Mouse (Mus musculus) MEL (cell line): ENCODE data around the gene Arl15. TPM values are rescaled to one million over a fixed set of nuclear protein-coding genes. Genes with fewer than 3 reads are reported as not detected.

Experiments
- DNase-seq: peaks from one replicate; pipeline ENCODE4 v3.0.0; 2011; ENCODE audit warnings: low read depth, low spot score
- H3K27ac ChIP-seq: 2 replicates; pipeline ENCODE4 v1.5.1; 2012; ENCODE audit warnings: low read depth, mild to moderate bottlenecking, control low read depth, low read length, moderate library complexity; ENCODE audit not compliant: control insufficient read depth
- H3K27me3 ChIP-seq, 2 experiments: fragments of 150-350 bp in 1 of 2; sonication (generic) in 1 of 2; 2 replicates each; pipeline ENCODE4 v1.6.1; 2012; ENCODE audit warnings: low read length in 2 of 2, mild to moderate bottlenecking in 2 of 2, improper control_type of control experiment in 1 of 2, moderate library complexity in 1 of 2; ENCODE audit not compliant: insufficient read depth in 2 of 2, control insufficient read depth in 1 of 2
- H3K36me3 ChIP-seq, 2 experiments: 2 replicates each; pipeline ENCODE4 v1.6.1; 2012 to 2014; ENCODE audit warnings: low read length in 2 of 2, improper control_type of control experiment in 1 of 2, inconsistent platforms in 1 of 2, mild to moderate bottlenecking in 1 of 2; ENCODE audit not compliant: insufficient read depth in 2 of 2, control insufficient read depth in 1 of 2
- H3K4me1 ChIP-seq, 2 experiments: fragments of 150-350 bp in 1 of 2; sonication (generic) in 1 of 2; 2 replicates each; pipeline ENCODE4 v1.6.1; 2012; ENCODE audit warnings: low read length in 2 of 2, improper control_type of control experiment in 1 of 2, mild to moderate bottlenecking in 1 of 2; ENCODE audit not compliant: insufficient read depth in 2 of 2, control insufficient read depth in 1 of 2
- H3K4me3 ChIP-seq, 2 experiments: fragments of 150-350 bp in 1 of 2; sonication (generic) in 1 of 2; 2 replicates each; pipeline ENCODE4 v1.5.1; 2012; ENCODE audit warnings: low read depth in 2 of 2, low read length in 2 of 2, mild to moderate bottlenecking in 2 of 2, moderate library complexity in 2 of 2, control low read depth in 1 of 2, improper control_type of control experiment in 1 of 2; ENCODE audit not compliant: control insufficient read depth in 1 of 2, insufficient read depth in 1 of 2
- H3K79me2 ChIP-seq: 2 replicates; pipeline ENCODE4 v1.6.1; 2012; ENCODE audit warnings: mild to moderate bottlenecking, low read length, moderate library complexity; ENCODE audit not compliant: control insufficient read depth, poor library complexity, insufficient read depth
- H3K9ac ChIP-seq: 2 replicates; pipeline ENCODE4 v1.6.1; 2012; ENCODE audit warnings: low read depth, mild to moderate bottlenecking, control low read depth, low read length, moderate library complexity; ENCODE audit not compliant: control insufficient read depth, poor library complexity, severe bottlenecking
- H3K9me3 ChIP-seq: fragments of 150-350 bp; sonication (generic); replicated peaks from 2 replicates; pipeline ENCODE4 v1.6.1; 2012; ENCODE audit warnings: mild to moderate bottlenecking, low read length, improper control_type of control experiment, moderate library complexity; ENCODE audit not compliant: insufficient read depth
- CHD2 ChIP-seq: IDR thresholded peaks from 2 replicates; pipeline ENCODE4 v1.6.1; 2011; ENCODE audit warnings: low read length, improper control_type of control experiment
- CTCF ChIP-seq, 3 experiments: IDR thresholded peaks in 2 of 3; conservative IDR thresholded peaks in 1 of 3; 2 replicates each; pipeline ENCODE4 v1.5.1; 2011 to 2012; ENCODE audit warnings: low read length in 3 of 3, low read depth in 2 of 3, mild to moderate bottlenecking in 2 of 3, improper control_type of control experiment in 1 of 3, inconsistent platforms in 1 of 3, mixed read lengths in 1 of 3, moderate library complexity in 1 of 3; ENCODE audit not compliant: control insufficient read depth in 1 of 3, insufficient read depth in 1 of 3, poor library complexity in 1 of 3, severe bottlenecking in 1 of 3
- E2F4 ChIP-seq: IDR thresholded peaks from 2 replicates; pipeline ENCODE4 v1.6.1; 2011; ENCODE audit warnings: low read depth, low read length, improper control_type of control experiment, borderline replicate concordance
- ELF1 ChIP-seq: IDR thresholded peaks from 2 replicates; pipeline ENCODE4 v1.6.1; 2014; ENCODE audit warnings: low read depth, mild to moderate bottlenecking, inconsistent platforms, low read length, improper control_type of control experiment, moderate library complexity
- ETS1 ChIP-seq: IDR thresholded peaks from 2 replicates; pipeline ENCODE4 v1.6.1; 2012; ENCODE audit warnings: low read depth, mild to moderate bottlenecking, inconsistent platforms, low read length, improper control_type of control experiment, moderate library complexity
- HCFC1 ChIP-seq: IDR thresholded peaks from 2 replicates; pipeline ENCODE4 v1.6.1; 2012; ENCODE audit warnings: low read depth, mild to moderate bottlenecking, inconsistent platforms, low read length, improper control_type of control experiment, moderate library complexity
- JUND ChIP-seq: IDR thresholded peaks from 2 replicates; pipeline ENCODE4 v1.6.1; 2011; ENCODE audit warnings: low read depth, mild to moderate bottlenecking, improper control_type of control experiment, low read length
- MAX ChIP-seq: IDR thresholded peaks from 2 replicates; pipeline ENCODE4 v1.6.1; 2011; ENCODE audit warnings: low read length, improper control_type of control experiment
- MAZ ChIP-seq: IDR thresholded peaks from 2 replicates; pipeline ENCODE4 v1.6.1; 2012; ENCODE audit warnings: low read depth, mild to moderate bottlenecking, inconsistent platforms, low read length, improper control_type of control experiment
- MEF2A ChIP-seq: IDR thresholded peaks from 2 replicates; pipeline ENCODE4 v1.6.1; 2014; ENCODE audit warnings: low read depth, mild to moderate bottlenecking, inconsistent platforms, low read length, improper control_type of control experiment; ENCODE audit not compliant: poor library complexity, insufficient replicate concordance, severe bottlenecking; ENCODE audit errors: extremely low read depth
- MXI1 ChIP-seq: IDR thresholded peaks from 2 replicates; pipeline ENCODE4 v1.6.1; 2011; ENCODE audit warnings: mild to moderate bottlenecking, low read depth, low read length, improper control_type of control experiment
- MYC ChIP-seq: IDR thresholded peaks from 2 replicates; pipeline ENCODE4 v1.6.1; 2011; ENCODE audit warnings: low read depth, mild to moderate bottlenecking, low read length, improper control_type of control experiment, moderate library complexity
- NRF1 ChIP-seq: IDR thresholded peaks from 2 replicates; pipeline ENCODE4 v1.6.1; 2014; ENCODE audit warnings: low read depth, mild to moderate bottlenecking, inconsistent platforms, low read length, improper control_type of control experiment, moderate library complexity; ENCODE audit not compliant: poor library complexity, insufficient read depth, severe bottlenecking
- POLR2A ChIP-seq, 2 experiments: IDR thresholded peaks; 2 replicates each; pipeline ENCODE4 v1.6.1; 2011 to 2012; ENCODE audit warnings: low read length in 2 of 2, mild to moderate bottlenecking in 2 of 2, control low read depth in 1 of 2, improper control_type of control experiment in 1 of 2, low read depth in 1 of 2, moderate library complexity in 1 of 2; ENCODE audit not compliant: control insufficient read depth in 1 of 2, insufficient read depth in 1 of 2, poor library complexity in 1 of 2
- POLR2AphosphoS5 ChIP-seq: IDR thresholded peaks from 2 replicates; pipeline ENCODE4 v1.6.1; 2012; ENCODE audit warnings: low read depth, borderline replicate concordance, mild to moderate bottlenecking, inconsistent platforms, low read length, moderate library complexity, mixed read lengths
- RAD21 ChIP-seq: IDR thresholded peaks from 2 replicates; pipeline ENCODE4 v1.6.1; 2011; ENCODE audit warnings: mild to moderate bottlenecking, low read depth, low read length, improper control_type of control experiment
- SIN3A ChIP-seq: IDR thresholded peaks from 2 replicates; pipeline ENCODE4 v1.6.1; 2012; ENCODE audit warnings: low read length, improper control_type of control experiment, inconsistent platforms
- TBP ChIP-seq: IDR thresholded peaks from 2 replicates; pipeline ENCODE4 v1.8.0; 2011; ENCODE audit warnings: low read depth, low read length, improper control_type of control experiment
- TCF12 ChIP-seq: IDR thresholded peaks from 2 replicates; pipeline ENCODE4 v1.6.1; 2014; ENCODE audit warnings: low read depth, mild to moderate bottlenecking, inconsistent platforms, low read length, improper control_type of control experiment, moderate library complexity
- USF2 ChIP-seq, 2 experiments: IDR thresholded peaks; 2 replicates each; pipeline ENCODE4 v1.6.1; 2011 to 2012; ENCODE audit warnings: improper control_type of control experiment in 2 of 2, low read length in 2 of 2, borderline replicate concordance in 1 of 2, inconsistent platforms in 1 of 2, low read depth in 1 of 2, mild to moderate bottlenecking in 1 of 2; ENCODE audit not compliant: insufficient read depth in 1 of 2
- ZC3H11A ChIP-seq: IDR thresholded peaks from 2 replicates; pipeline ENCODE4 v1.6.1; 2012; ENCODE audit warnings: low read depth, mild to moderate bottlenecking, inconsistent platforms, low read length, improper control_type of control experiment
- ZKSCAN1 ChIP-seq: IDR thresholded peaks from 2 replicates; pipeline ENCODE4 v1.6.1; 2012; ENCODE audit warnings: low read depth, mild to moderate bottlenecking, inconsistent platforms, low read length, improper control_type of control experiment, moderate library complexity
- ZMIZ1 ChIP-seq: IDR thresholded peaks from 2 replicates; pipeline ENCODE4 v1.6.1; 2012; ENCODE audit warnings: low read depth, mild to moderate bottlenecking, inconsistent platforms, low read length, improper control_type of control experiment, moderate library complexity
- polyA plus RNA-seq, 2 experiments: library from polyadenylated mRNA; stranded (reverse) in 1 of 2; unstranded in 1 of 2; fragments of >175 nt in 1 of 2; fragments of >200 nt in 1 of 2; gene quantifications; 2 replicates each; pipeline versions ENCODE4 v1.2.1 to v1.2.4; 2012; ENCODE audit warnings: low replicate concordance in 2 of 2, low read depth in 1 of 2; ENCODE audit not compliant: insufficient read length in 2 of 2, insufficient read depth in 1 of 2, missing spikeins in 1 of 2
- total RNA-seq: library from RNA; depleted of rRNA; stranded (reverse); fragments of 300-350 nt; gene quantifications from 2 replicates; pipeline ENCODE4 v1.2.3, GENCODE M21; 2012

The Arl15 gene
- total and polyA plus RNA-seq, 3 experiments = 3.6 to 5.8 TPM; not detected in 1

- Histone ChIP-seq H3K9me3 (no peaks in the 10 kb centered on the region), H3K27me3 (no peaks in the 10 kb centered on the region), H3K4me3 (no peak overlapping the region), H3K4me1 (no peaks in the 10 kb centered on the region), H3K79me2 (no peaks in the 10 kb centered on the region), H3K36me3 (no peaks in the 10 kb centered on the region), H3K27ac (no peak overlapping the region), H3K9ac (no peak overlapping the region)
- no peak for TF ChIP-seq HCFC1
- no peak for TF ChIP-seq ZKSCAN1
- TF ChIP-seq ELF1 = no peak
- no peak for TF ChIP-seq MYC
- no peak for DNase-seq
Observed at GRCm38 (mm10) chr13:113998811-113999210, 204.5 kb downstream of the Arl15 start.

DNA sequence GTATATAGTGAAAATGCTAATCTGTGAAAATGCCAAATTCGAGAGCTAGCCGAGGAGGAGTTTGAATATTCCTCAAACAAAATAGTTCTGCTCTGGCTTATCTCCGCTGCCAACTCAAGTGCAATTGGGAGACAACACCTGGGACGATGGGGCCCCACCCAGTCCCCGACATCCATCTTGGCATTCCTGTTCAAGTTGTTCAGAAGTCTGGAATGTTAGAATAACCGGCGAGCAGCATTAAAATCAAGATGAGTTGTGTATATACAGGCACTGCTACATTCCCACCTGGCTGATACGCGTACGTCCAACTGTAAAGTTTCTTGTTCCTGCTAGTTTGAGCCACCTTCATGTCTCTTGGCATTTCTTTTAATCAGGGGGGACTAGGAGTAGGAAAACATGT, 209.2 kb downstream of the Arl15 start:
- no peak for TF ChIP-seq NRF1
- no peak for TF ChIP-seq USF2 (IDR thresholded peaks at IDR 0.05; ENCODE audit: borderline replicate concordance in 1 of 2, insufficient read depth in 1 of 2, low read depth in 1 of 2, low read length in 2 of 2)
- no peak for TF ChIP-seq ETS1
- TF ChIP-seq RAD21 = no peak
- no peak for TF ChIP-seq TBP
- no peak for TF ChIP-seq ZC3H11A
- no peak overlapping the region for H3K9ac ChIP-seq
- no peaks in the 10 kb centered on the region for H3K79me2 ChIP-seq
- no peak for DNase-seq
- no peak overlapping the region for H3K4me3 ChIP-seq
- no peak overlapping the region for H3K27ac ChIP-seq
- no peaks in the 10 kb centered on the region for H3K36me3 ChIP-seq
- H3K27me3 ChIP-seq = no peaks in the 10 kb centered on the region
- no peaks in the 10 kb centered on the region for H3K9me3 ChIP-seq
- H3K4me1 ChIP-seq = no peaks in the 10 kb centered on the region

- Histone ChIP-seq H3K27me3 (no peaks in the 10 kb centered on the region), H3K4me1 (no peaks in the 10 kb centered on the region), H3K27ac (no peak overlapping the region), H3K36me3 (no peaks in the 10 kb centered on the region), H3K79me2 (no peaks in the 10 kb centered on the region), H3K9ac (no peak overlapping the region), H3K9me3 (no peaks in the 10 kb centered on the region), H3K4me3 (no peak overlapping the region)
- TF ChIP-seq POLR2AphosphoS5 (no peak), CHD2 (no peak), NRF1 (no peak), MEF2A (no peak), POLR2A (IDR thresholded peaks at IDR 0.05; ENCODE audit: control insufficient read depth in 1 of 2, insufficient read depth in 1 of 2, low read depth in 1 of 2, low read length in 2 of 2, poor library complexity in 1 of 2) (no peak), RAD21 (no peak), HCFC1 (no peak), MAZ (no peak), MXI1 (no peak), CTCF (IDR thresholded peaks at IDR 0.05 in 2 of 3, conservative IDR thresholded peaks at IDR 0.05 in 1 of 3; ENCODE audit: control insufficient read depth in 1 of 3, insufficient read depth in 1 of 3, low read depth in 2 of 3, low read length in 3 of 3, poor library complexity in 1 of 3, severe bottlenecking in 1 of 3) (no peak), SIN3A (no peak), TCF12 (no peak), E2F4 (no peak), ZKSCAN1 (no peak), MAX (no peak), TBP (no peak), ZMIZ1 (no peak), JUND (no peak)
- DNase-seq = no peak
Observed at GRCm38 (mm10) chr13:114004191-114004590, 209.9 kb downstream of the Arl15 start.
